8 mouse cellular contexts compared by ENCODE assay signal in genomic region chr13:6471643-6472042, GRCm38 (mm10).
A peak's percentile ranks its signal among the peaks of the same experiment; 100 is the strongest.
DNase-seq lines count a peak whose midpoint lies in the region; ATAC-seq and TF ChIP-seq lines count a peak whose summit lies in the region.

No protein-coding gene starts in this region.

- no peaks in the 10 kb centered on the region for H3K36me3 ChIP-seq in liver, embryonic 12.5 days
- H3K36me3 ChIP-seq in forebrain, postnatal 0 days (ENCODE audit: insufficient read depth) = no peaks in the 10 kb centered on the region
- H3K36me3 ChIP-seq in hindbrain, embryonic 16.5 days (ENCODE audit: control insufficient read depth, insufficient read depth, low read length) = no peaks in the 10 kb centered on the region

- DNase-seq in liver = peak; percentile 38
- peak; percentile 19 for DNase-seq in cerebellum, adult 11-12 months
- peak; percentile 94 for DNase-seq in forebrain, postnatal 0 days
- DNase-seq in layer of hippocampus, postnatal 10 days (ENCODE audit: low spot score in 2 of 2) = peak; percentile 72 to 78
- peak; percentile 28 to 69 for DNase-seq in lung, postnatal 4 days
- peak; percentile 76 to 81 for DNase-seq in right cerebral cortex, adult 2 months (ENCODE audit: low spot score in 2 of 2)

- H3K4me1 ChIP-seq in liver, embryonic 12.5 days = peaks cover 4% of the 10 kb centered on the region; the same call in 1 of the 2 replicates
- peaks cover 29% of the 10 kb centered on the region for H3K4me1 ChIP-seq in forebrain, postnatal 0 days (ENCODE audit: insufficient read depth)
- H3K4me1 ChIP-seq in hindbrain, embryonic 16.5 days (ENCODE audit: control insufficient read depth, insufficient read depth, low read depth, low read length) = peaks cover 27% of the 10 kb centered on the region

- H3K27me3 ChIP-seq in liver, embryonic 12.5 days (replicated peaks) = no peaks in the 10 kb centered on the region
- no peaks in the 10 kb centered on the region for H3K27me3 ChIP-seq in forebrain, postnatal 0 days (ENCODE audit: insufficient read depth, low read length)
- no peaks in the 10 kb centered on the region for H3K27me3 ChIP-seq in hindbrain, embryonic 16.5 days (replicated peaks; ENCODE audit: control insufficient read depth, insufficient read depth, low read length)

- 8% methylated on average over 7 of the region's 7 CpGs for WGBS in liver, embryonic 12.5 days (ENCODE audit: insufficient replicate concordance)
- 2% methylated on average over 7 of the region's 7 CpGs for WGBS in forebrain, postnatal 0 days
- 5% methylated on average over 7 of the region's 7 CpGs for WGBS in hindbrain, embryonic 16.5 days

- H3K9ac ChIP-seq in liver, embryonic 12.5 days = no peak overlapping the region
- no peak overlapping the region for H3K9ac ChIP-seq in forebrain, postnatal 0 days
- H3K9ac ChIP-seq in hindbrain, embryonic 16.5 days (ENCODE audit: low read depth, low read length) = no peak overlapping the region

- H3K27ac ChIP-seq in liver, embryonic 12.5 days = no peak overlapping the region
- no peak overlapping the region for H3K27ac ChIP-seq in forebrain, postnatal 0 days (ENCODE audit: low read depth, low read length)
- no peak overlapping the region for H3K27ac ChIP-seq in hindbrain, embryonic 16.5 days (ENCODE audit: low read depth, low read length)

- no peak overlapping the region for H3K4me3 ChIP-seq in liver, embryonic 12.5 days
- no peak overlapping the region for H3K4me3 ChIP-seq in forebrain, postnatal 0 days (ENCODE audit: low read depth, low read length)
- H3K4me3 ChIP-seq in hindbrain, embryonic 16.5 days (ENCODE audit: low read length) = no peak overlapping the region

- TF ChIP-seq CTCF in forebrain, postnatal 0 days (IDR thresholded peaks at IDR 0.05; ENCODE audit: low read depth) = peak; percentile 95

- ATAC-seq in liver, embryonic 12.5 days = no peak
- ATAC-seq in forebrain, postnatal 0 days = peak; percentile 65
- peak; percentile 73 for ATAC-seq in hindbrain, embryonic 16.5 days

- H3K4me2 ChIP-seq in liver, embryonic 12.5 days = no peak overlapping the region
- no peak overlapping the region for H3K4me2 ChIP-seq in forebrain, postnatal 0 days (ENCODE audit: low read depth)
- H3K4me2 ChIP-seq in hindbrain, embryonic 16.5 days (ENCODE audit: low read length) = no peak overlapping the region

- no peaks in the 10 kb centered on the region for H3K9me3 ChIP-seq in liver, embryonic 12.5 days (replicated peaks)
- H3K9me3 ChIP-seq in forebrain, postnatal 0 days (ENCODE audit: low read length) = no peaks in the 10 kb centered on the region
- H3K9me3 ChIP-seq in hindbrain, embryonic 16.5 days (ENCODE audit: control insufficient read depth, low read length) = no peaks in the 10 kb centered on the region

Comparison
In these comparisons a context has a peak if more than half of its experiments do, and no peak if none do; other contexts are left out.
1. DNase-seq: peak in every context shown above with its lines; median percentile 94 in forebrain, postnatal 0 days; 78 in right cerebral cortex, adult 2 months; 75 in layer of hippocampus, postnatal 10 days; 48 in lung, postnatal 4 days; 38 in liver; 19 in cerebellum, adult 11-12 months.